Mouse (Mus musculus) CD4-positive helper T cell, adult 2 months (primary cell): ENCODE measurements around the gene Hoxa7.

Experiments
- DNase-seq: peaks from one replicate; pipeline ENCODE4 v3.0.0-alpha.2; 2012; ENCODE audit warnings: low read depth, missing footprints, low spot score

The Hoxa7 gene

DNA sequence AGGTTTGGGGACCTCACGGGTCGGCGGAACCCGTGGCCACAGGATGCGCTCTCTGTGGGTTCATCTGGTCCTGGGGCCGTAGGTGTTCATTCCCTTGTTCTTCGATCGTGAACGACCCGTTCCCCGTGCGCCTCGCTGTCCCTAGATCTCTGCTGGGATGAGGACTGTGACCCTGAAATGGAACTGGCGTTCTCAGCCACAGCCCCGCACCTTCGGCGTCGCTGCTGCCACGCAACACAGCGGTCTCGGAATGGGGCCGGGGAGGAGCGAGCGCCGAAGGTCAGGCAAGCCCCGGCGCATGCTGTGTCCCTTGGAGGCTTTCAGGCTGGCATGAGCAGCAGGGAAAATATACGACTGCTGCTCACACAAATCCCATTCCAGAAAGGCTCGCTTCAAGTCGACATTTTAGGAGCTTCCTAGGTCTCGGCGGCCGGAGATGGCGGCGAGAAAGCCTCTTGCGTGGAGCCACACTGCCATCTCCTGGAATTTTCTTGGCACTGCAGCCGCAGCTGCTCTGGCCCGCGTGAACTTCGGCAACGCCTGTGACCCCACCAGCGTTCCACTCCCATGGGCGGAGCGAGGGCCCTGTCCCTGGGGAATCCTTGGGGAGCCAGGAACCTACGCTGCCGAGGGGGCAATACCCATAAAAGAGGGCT is at the start of gene Hoxa7:
Gene Hoxa7 (minus strand): TSS at position 518 of the 656 bp plus-strand sequence.
- DNase-seq, result peak; percentile 84

DNA sequence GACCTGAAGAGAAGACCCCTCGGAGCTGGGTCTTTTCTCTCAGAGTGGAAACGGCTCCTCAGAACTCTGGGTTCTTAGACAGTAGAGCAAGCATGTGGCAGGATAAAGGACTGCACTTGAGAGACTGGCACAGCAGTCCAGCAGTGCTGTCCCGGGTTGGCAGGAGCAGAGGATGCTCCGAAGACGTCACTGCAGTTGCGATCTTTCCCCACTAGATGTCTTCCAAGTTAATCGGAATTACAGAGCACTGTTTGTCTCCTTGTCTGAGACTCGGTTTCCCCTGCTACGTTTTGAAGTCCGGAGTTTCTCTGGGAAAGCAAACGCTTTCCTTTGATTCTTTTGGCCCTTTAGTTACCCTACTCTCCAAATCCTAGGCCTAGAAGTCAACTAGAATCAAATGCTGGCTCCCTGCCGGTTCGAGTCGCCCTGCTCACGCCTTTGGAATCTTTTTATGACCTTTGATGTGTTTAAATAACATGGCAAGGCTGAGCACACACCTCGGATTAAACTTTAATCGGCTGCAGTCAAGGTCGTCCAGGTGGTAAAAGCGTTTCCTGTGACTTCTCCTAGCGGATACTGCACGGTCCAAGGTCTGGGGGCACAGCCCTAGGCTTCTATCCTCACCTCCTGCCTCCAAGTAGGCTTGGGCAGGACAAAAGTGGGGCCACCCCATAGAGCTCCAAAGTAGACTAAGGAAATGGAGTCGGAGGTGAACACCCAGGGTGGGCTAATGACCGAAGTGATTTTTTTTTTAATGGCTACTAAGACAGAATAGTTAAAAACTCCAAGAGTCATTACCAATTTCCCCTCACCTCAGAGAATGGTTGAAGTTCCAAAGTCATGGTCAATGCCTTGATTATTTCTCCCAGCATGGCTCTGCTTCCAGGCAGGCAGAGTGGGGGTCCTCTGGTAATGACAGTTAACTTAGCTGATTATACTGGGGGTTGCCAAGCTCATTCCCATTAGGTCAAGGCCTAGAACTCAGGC is 49.1 kb upstream of the Hoxa7 start:
- DNase-seq, result no peak

GRCm38 (mm10) chr6:52268756-52269155 is 47.1 kb upstream of the Hoxa7 start:
- DNase-seq, result no peak

DNA sequence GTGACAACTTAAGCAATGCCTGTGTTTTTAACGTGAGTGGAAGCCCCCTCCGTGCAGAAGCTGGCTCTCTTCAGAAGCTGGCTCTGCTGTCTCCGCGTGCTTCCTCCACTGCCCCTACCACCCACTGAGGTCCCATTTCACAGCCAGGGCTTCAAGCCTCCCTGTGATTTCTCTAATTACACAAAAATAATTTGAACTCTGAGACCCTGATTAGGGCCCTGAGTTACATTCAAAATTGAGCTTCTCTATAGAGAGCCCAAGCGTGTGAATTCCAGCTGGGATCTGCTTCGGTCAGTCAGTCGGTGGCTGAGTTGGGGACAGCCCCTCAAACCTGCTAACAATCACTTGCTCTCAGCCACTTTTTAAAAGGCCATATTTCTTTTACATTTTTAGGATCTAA is 46.7 kb upstream of the Hoxa7 start:
- no peak for DNase-seq

- no peak for DNase-seq
These were observed 46.0 kb upstream of the Hoxa7 start for GRCm38 (mm10) chr6:52267691-52268090.

- no peak for DNase-seq
These were observed 45.6 kb upstream of the Hoxa7 start for GRCm38 (mm10) chr6:52267221-52267620.

- no peak for DNase-seq
These were observed 45.0 kb upstream of the Hoxa7 start for GRCm38 (mm10) chr6:52266666-52266985.

GRCm38 (mm10) chr6:52265913-52266665 is 44.4 kb upstream of the Hoxa7 start:
- no peak for DNase-seq

GRCm38 (mm10) chr6:52265306-52265912 is 43.8 kb upstream of the Hoxa7 start:
- no peak for DNase-seq

GRCm38 (mm10) chr6:52264106-52264790 is 42.6 kb upstream of the Hoxa7 start:
- no peak for DNase-seq

DNA sequence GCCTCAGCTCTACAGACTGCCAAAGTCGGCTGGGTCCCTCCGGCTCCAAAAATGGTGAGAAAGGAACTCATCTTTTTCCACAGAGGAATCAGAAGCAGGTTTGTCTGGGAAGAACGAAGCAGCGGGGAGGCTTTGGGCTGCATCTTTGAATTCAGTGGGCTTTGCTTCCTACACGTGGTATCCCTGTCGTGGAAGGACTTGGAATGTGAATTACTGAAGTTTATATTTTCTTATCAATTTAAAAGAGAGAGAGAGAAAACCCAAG is 41.6 kb upstream of the Hoxa7 start:
- no peak for DNase-seq

- no peak for DNase-seq
These were observed 41.0 kb upstream of the Hoxa7 start for GRCm38 (mm10) chr6:52262463-52263320.

GRCm38 (mm10) chr6:52261751-52262462 is 40.3 kb upstream of the Hoxa7 start:
- no peak for DNase-seq

- peak; percentile 41 for DNase-seq
These were observed 39.3 kb upstream of the Hoxa7 start, which contains the start of gene Hoxa13 for GRCm38 (mm10) chr6:52260654-52261575. Hoxa13 (minus strand) TSS chr6:52260880.

- DNase-seq, result no peak
These were observed 38.2 kb upstream of the Hoxa7 start for GRCm38 (mm10) chr6:52259811-52260261.

GRCm38 (mm10) chr6:52259081-52259790 is 37.6 kb upstream of the Hoxa7 start:
- DNase-seq, result no peak

DNA sequence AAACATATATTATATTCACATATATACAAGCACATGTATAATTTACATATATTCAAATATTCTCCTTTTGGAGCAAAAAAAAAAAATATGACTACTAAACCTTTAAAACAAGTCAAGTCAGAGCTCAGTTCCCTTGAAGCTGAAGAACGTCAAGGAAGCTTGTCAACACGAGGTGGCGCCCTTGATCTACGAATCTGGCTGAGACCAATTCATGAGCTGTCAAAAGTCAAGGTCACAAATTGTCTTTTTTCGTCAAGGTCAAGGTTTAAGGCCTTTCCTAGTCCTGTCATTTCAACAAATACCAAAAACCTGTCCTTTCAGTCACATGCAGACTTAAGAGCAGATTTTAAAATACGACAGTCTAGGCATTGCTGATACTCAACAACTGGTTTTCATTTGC is 35.3 kb upstream of the Hoxa7 start:
- DNase-seq, result peak; percentile 75
